Comparison of ENCODE assay signal across 9 mouse cellular contexts in the genomic region with DNA sequence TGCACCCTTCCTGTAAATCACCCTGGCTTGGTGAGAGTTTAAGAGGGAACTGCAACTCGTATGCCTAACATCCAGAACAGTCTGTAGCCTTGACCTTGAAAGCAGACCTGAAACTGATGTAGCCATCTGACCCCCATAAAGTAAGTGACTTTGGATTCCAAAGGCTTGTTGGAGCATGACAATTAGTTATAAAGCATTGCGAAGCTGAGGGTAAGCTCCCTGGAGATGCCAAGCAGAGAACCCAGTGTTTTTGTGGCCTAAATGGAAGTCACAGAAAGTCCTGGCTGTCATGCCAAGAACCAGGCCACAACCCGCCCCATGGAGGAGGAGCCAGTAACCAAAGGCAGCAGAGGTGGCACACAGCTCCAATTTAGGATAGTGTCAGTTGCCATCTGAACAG. TPM values are rescaled to one million over a fixed set of nuclear protein-coding genes. Genes with fewer than 3 reads are reported as not detected.
DNase-seq lines count a peak whose midpoint lies in the region; ATAC-seq and TF ChIP-seq lines count a peak whose summit lies in the region.
"Had no signal": no experiment of that assay in that cellular context is flagged by ENCODE, and none has a peak within 500 bp of the region (broad histone marks: within the 10 kb centered on the region; RNA-seq: fewer than 3 reads in every experiment).

No protein-coding gene starts in this region.

- H3K4me2 ChIP-seq in lung, postnatal 0 days (replicated peaks; ENCODE audit: low read depth, low read length), result no peak overlapping the region
- H3K4me2 ChIP-seq in limb, embryonic 11.5 days (ENCODE audit: low read depth, severe bottlenecking), result no peak overlapping the region
- H3K4me2 ChIP-seq in forebrain, embryonic 14.5 days (ENCODE audit: low read length), result no peak overlapping the region
- H3K4me2 ChIP-seq in forebrain, embryonic 15.5 days (replicated peaks), result no peak overlapping the region

- H3K27ac ChIP-seq in lung, postnatal 0 days (ENCODE audit: low read length), result no peak overlapping the region
- 0 out of 2 replicates have a peak overlapping the region, but pooled peaks have one; percentile 59 for H3K27ac ChIP-seq in limb, embryonic 11.5 days (replicated peaks; ENCODE audit: low read depth, low read length)
- no peak overlapping the region for H3K27ac ChIP-seq in heart, adult 2 months
- H3K27ac ChIP-seq in forebrain, embryonic 14.5 days (ENCODE audit: low read depth, low read length), result no peak overlapping the region
- H3K27ac ChIP-seq in forebrain, embryonic 15.5 days (replicated peaks), result no peak overlapping the region
- H3K27ac ChIP-seq: liver, embryonic 14.5 days had no signal

- TF ChIP-seq CTCF in lung, postnatal 0 days (IDR thresholded peaks at IDR 0.05), result no peak
- TF ChIP-seq CTCF in heart, adult 2 months (IDR thresholded peaks at IDR 0.05), result no peak

- 0 out of 2 replicates have a peak, but pooled peaks cover 3% of the 10 kb centered on the region for H3K4me1 ChIP-seq in lung, postnatal 0 days (ENCODE audit: insufficient read depth, low read depth, low read length)
- H3K4me1 ChIP-seq in limb, embryonic 11.5 days (ENCODE audit: control insufficient read depth, insufficient read depth, low read length), result peaks cover 6% of the 10 kb centered on the region; the same call in 1 of the 2 replicates
- H3K4me1 ChIP-seq in heart, adult 2 months (ENCODE audit: control insufficient read depth, insufficient read depth, low read length), result no peaks in the 10 kb centered on the region
- peaks cover 8% of the 10 kb centered on the region; the same call in 1 of the 2 replicates for H3K4me1 ChIP-seq in forebrain, embryonic 14.5 days (ENCODE audit: control insufficient read depth, insufficient read depth, low read length)
- H3K4me1 ChIP-seq in forebrain, embryonic 15.5 days, result peaks cover 9% of the 10 kb centered on the region; the same call in 1 of the 2 replicates

- ATAC-seq in lung, postnatal 0 days, result no peak
- no peak for ATAC-seq in limb, embryonic 11.5 days (ENCODE audit: insufficient number of reproducible peaks, low FRiP score, low TSS enrichment, low read depth)
- no peak for ATAC-seq in forebrain, embryonic 14.5 days
- ATAC-seq in forebrain, embryonic 15.5 days (replicated peaks), result no peak

- no peaks in the 10 kb centered on the region for H3K9me3 ChIP-seq in lung, postnatal 0 days (ENCODE audit: low read length)
- no peaks in the 10 kb centered on the region for H3K9me3 ChIP-seq in limb, embryonic 11.5 days (ENCODE audit: control insufficient read depth, low read length)
- no peaks in the 10 kb centered on the region for H3K9me3 ChIP-seq in forebrain, embryonic 14.5 days (replicated peaks; ENCODE audit: control insufficient read depth, low read length)
- no peaks in the 10 kb centered on the region for H3K9me3 ChIP-seq in forebrain, embryonic 15.5 days

- H3K79me2 ChIP-seq in heart, adult 2 months (replicated peaks; ENCODE audit: control insufficient read depth, insufficient read depth, low read length), result no peaks in the 10 kb centered on the region

- WGBS in lung, postnatal 0 days, result 63% methylated on average over 3 of the region's 3 CpGs
- 50% methylated on average over 3 of the region's 3 CpGs for WGBS in limb, embryonic 11.5 days
- 77% methylated on average over 3 of the region's 3 CpGs for WGBS in heart, adult 2 months
- WGBS in forebrain, embryonic 14.5 days, result 68% methylated on average over 3 of the region's 3 CpGs
- WGBS in forebrain, embryonic 15.5 days, result 52% methylated on average over 3 of the region's 3 CpGs

- H3K27me3 ChIP-seq in lung, postnatal 0 days (replicated peaks; ENCODE audit: insufficient read depth, low read length), result no peaks in the 10 kb centered on the region
- H3K27me3 ChIP-seq in limb, embryonic 11.5 days (ENCODE audit: control insufficient read depth, insufficient read depth, low read length), result no peaks in the 10 kb centered on the region
- H3K27me3 ChIP-seq in heart, adult 2 months (ENCODE audit: control insufficient read depth, insufficient read depth, low read length), result no peaks in the 10 kb centered on the region
- H3K27me3 ChIP-seq in forebrain, embryonic 14.5 days (replicated peaks; ENCODE audit: control insufficient read depth, insufficient read depth, low read length), result no peaks in the 10 kb centered on the region
- no peaks in the 10 kb centered on the region for H3K27me3 ChIP-seq in forebrain, embryonic 15.5 days

- DNase-seq in lung, adult 18-20 months, result peak; percentile 27 to 51
- DNase-seq in lung, postnatal 0 days (ENCODE audit: low spot score), result no peak
- DNase-seq in adrenal gland, postnatal 36 days, result peak; percentile 46 to 78
- peak; percentile 90 for DNase-seq in kidney, adult 9 months
- DNase-seq in limb, embryonic 11.5 days (ENCODE audit: low spot score), result no peak
- DNase-seq in heart, adult 2 months, result no peak
- no peak for DNase-seq in forebrain, embryonic 14.5 days (ENCODE audit: low spot score)

- no peaks in the 10 kb centered on the region for H3K36me3 ChIP-seq in lung, postnatal 0 days (ENCODE audit: insufficient read depth, low read length)
- no peaks in the 10 kb centered on the region for H3K36me3 ChIP-seq in limb, embryonic 11.5 days (ENCODE audit: control insufficient read depth, insufficient read depth, low read length)
- no peaks in the 10 kb centered on the region for H3K36me3 ChIP-seq in heart, adult 2 months (ENCODE audit: control insufficient read depth, insufficient read depth, low read length)
- no peaks in the 10 kb centered on the region for H3K36me3 ChIP-seq in forebrain, embryonic 14.5 days (ENCODE audit: control insufficient read depth, insufficient read depth, low read length)
- no peaks in the 10 kb centered on the region for H3K36me3 ChIP-seq in forebrain, embryonic 15.5 days

- no peak overlapping the region for H3K9ac ChIP-seq in lung, postnatal 0 days (replicated peaks; ENCODE audit: low read depth)
- H3K9ac ChIP-seq in limb, embryonic 11.5 days (ENCODE audit: low read length), result no peak overlapping the region
- H3K9ac ChIP-seq in heart, adult 2 months (ENCODE audit: low read depth, low read length), result no peak overlapping the region
- H3K9ac ChIP-seq in forebrain, embryonic 14.5 days (ENCODE audit: low read length), result no peak overlapping the region
- H3K9ac ChIP-seq in forebrain, embryonic 15.5 days (replicated peaks), result no peak overlapping the region
- H3K9ac ChIP-seq: liver, embryonic 14.5 days had no signal

- TF ChIP-seq POLR2A in heart, adult 2 months (IDR thresholded peaks at IDR 0.05; ENCODE audit: insufficient read depth, low read depth, low read length), result no peak

- H3K4me3 ChIP-seq in lung, postnatal 0 days (ENCODE audit: low read depth, low read length), result no peak overlapping the region
- H3K4me3 ChIP-seq in limb, embryonic 11.5 days (ENCODE audit: low read depth, low read length), result no peak overlapping the region
- H3K4me3 ChIP-seq in heart, adult 2 months, result no peak overlapping the region
- H3K4me3 ChIP-seq in forebrain, embryonic 14.5 days (ENCODE audit: low read depth, low read length), result no peak overlapping the region
- no peak overlapping the region for H3K4me3 ChIP-seq in forebrain, embryonic 15.5 days

- TF ChIP-seq EP300 in lung, postnatal 0 days (IDR thresholded peaks at IDR 0.05), result no peak
- TF ChIP-seq EP300 in heart, adult 2 months (IDR thresholded peaks at IDR 0.05; ENCODE audit: insufficient read depth, low read depth, low read length), result no peak

- intact Hi-C loops in heart, adult 2 months (cut with DNase I), result loop anchor here (1.0 to 5.0 kb wide), 5 partner anchors 55 to 985 kb away; no protein-coding TSS in a partner anchor

RNA-seq across cellular contexts. Expression of gene Mrpl19, which starts 21.8 kb away (rescaled TPM):
- polyA plus RNA-seq in lung, postnatal 0 days (2015; fragmentation: Nextera tagmentation; extraction: Ambion mirVana), result 13.6 and 15.8 TPM in 2 replicates
- total RNA-seq in adrenal gland, postnatal 36 days (2021), result 10 to 100 TPM; 38.2 to 43.6 TPM
- 66.4 and 72.7 TPM in 2 replicates for polyA plus RNA-seq in limb, embryonic 11.5 days (2014; fragmentation: Nextera tagmentation; extraction: Ambion mirVana)
- 10 to 100 TPM; 33.7 to 40.4 TPM for total RNA-seq in heart, adult 2 months (2021)
- polyA plus RNA-seq in heart, adult 2 months (2012; rRNA removed), result 5.6 and 11.8 TPM in 2 replicates
- polyA plus RNA-seq in forebrain, embryonic 14.5 days (2014; fragmentation: Nextera tagmentation; extraction: Ambion mirVana), result 32.9 and 33.5 TPM in 2 replicates
- polyA plus RNA-seq in forebrain, embryonic 15.5 days (2015; fragmentation: Nextera tagmentation; extraction: Ambion mirVana), result 41.6 and 44.1 TPM in 2 replicates

RNA-seq across cellular contexts. Expression of gene Eva1a, which starts 53.3 kb away (rescaled TPM):
- 29.5 and 32.0 TPM in 2 replicates for polyA plus RNA-seq in lung, postnatal 0 days (2015; fragmentation: Nextera tagmentation; extraction: Ambion mirVana)
- 1 to 10 TPM; 1.3 to 1.6 TPM for total RNA-seq in adrenal gland, postnatal 36 days (2021)
- 16.7 and 19.7 TPM in 2 replicates for polyA plus RNA-seq in limb, embryonic 11.5 days (2014; fragmentation: Nextera tagmentation; extraction: Ambion mirVana)
- total RNA-seq in heart, adult 2 months (2021), result 1 to 10 TPM; 1.8 to 2.4 TPM
- 2.0 and 2.5 TPM in 2 replicates for polyA plus RNA-seq in heart, adult 2 months (2012; rRNA removed)
- 1.1 TPM in 2 replicates for polyA plus RNA-seq in forebrain, embryonic 14.5 days (2014; fragmentation: Nextera tagmentation; extraction: Ambion mirVana)
- polyA plus RNA-seq in forebrain, embryonic 15.5 days (2015; fragmentation: Nextera tagmentation; extraction: Ambion mirVana), result 0.95 and 1.2 TPM in 2 replicates

Comparison
In these comparisons a context has a peak if more than half of its experiments do, and no peak if none do; other contexts are left out.
1. DNase-seq: peak in lung, adult 18-20 months (2 of 2), adrenal gland, postnatal 36 days (2 of 2) and kidney, adult 9 months (single experiment); none in lung, postnatal 0 days (single experiment), limb, embryonic 11.5 days (single experiment), heart, adult 2 months (0 of 2) and forebrain, embryonic 14.5 days (single experiment).